Mouse (Mus musculus) small intestine, adult 2 months (tissue): Measurements from ENCODE around the gene Numb. TPM values are rescaled to one million over a fixed set of nuclear protein-coding genes. Genes with fewer than 3 reads are reported as not detected.
"Not testable (repeated sequence)": the region's sequence is repeated elsewhere in the genome, so short reads cannot be mapped to it uniquely, and the experiment has no call there.

Source experiments
- H3K27ac ChIP-seq: fragments of 200-500 bp; 2 replicates; pipeline ENCODE4 v1.5.1; 2012; ENCODE audit warnings: low read depth, low read length, control low read depth, inconsistent platforms; ENCODE audit not compliant: insufficient read depth
- H3K27me3 ChIP-seq: fragments of 200-500 bp; 2 replicates; pipeline ENCODE4 v1.6.1; 2012; ENCODE audit warnings: mild to moderate bottlenecking, moderate library complexity, low read length, inconsistent platforms; ENCODE audit not compliant: control insufficient read depth, insufficient read depth
- H3K36me3 ChIP-seq: fragments of 200-500 bp; 2 replicates; pipeline ENCODE4 v1.6.1; 2012; ENCODE audit warnings: mild to moderate bottlenecking, low read length, control low read depth, inconsistent platforms; ENCODE audit not compliant: control insufficient read depth, insufficient read depth
- H3K4me1 ChIP-seq: fragments of 200-500 bp; 2 replicates; pipeline ENCODE4 v1.6.1; 2012; ENCODE audit warnings: low read length, inconsistent platforms, mixed read lengths; ENCODE audit not compliant: control insufficient read depth, insufficient read depth, insufficient read length
- H3K4me3 ChIP-seq: fragments of 200-500 bp; 2 replicates; pipeline ENCODE4 v1.5.1; 2012; ENCODE audit warnings: low read depth, mild to moderate bottlenecking, control low read depth, inconsistent platforms, low read length, moderate library complexity
- CTCF ChIP-seq: fragments of 200-500 bp; IDR thresholded peaks from 2 replicates; pipeline ENCODE4 v1.5.1; 2012; ENCODE audit warnings: low read depth, mild to moderate bottlenecking, control low read depth, inconsistent platforms, low read length, moderate library complexity, mixed read lengths; ENCODE audit not compliant: insufficient replicate concordance, insufficient read length; ENCODE audit errors: extremely low read depth
- POLR2A ChIP-seq: fragments of 200-500 bp; IDR thresholded peaks from 2 replicates; pipeline ENCODE4 v1.6.1; 2012; ENCODE audit warnings: low read depth, mild to moderate bottlenecking, control low read depth, inconsistent platforms, low read length, moderate library complexity
- WGBS: fragments of 180-500 bp; shearing (Covaris S2); methylation state at CpG from one replicate; pipeline ENCODE4 v1.1.7; 2018; 5-methylcytosine and 5-hydroxymethylcytosine counted together
- polyA plus RNA-seq: library from polyadenylated mRNA; depleted of rRNA; stranded (reverse); fragments of >200 nt; gene quantifications from 2 replicates; pipeline ENCODE4 v1.2.3, GENCODE M21; 2012

Numb gene
- polyA plus RNA-seq, 1 experiment, result 141 TPM

DNA sequence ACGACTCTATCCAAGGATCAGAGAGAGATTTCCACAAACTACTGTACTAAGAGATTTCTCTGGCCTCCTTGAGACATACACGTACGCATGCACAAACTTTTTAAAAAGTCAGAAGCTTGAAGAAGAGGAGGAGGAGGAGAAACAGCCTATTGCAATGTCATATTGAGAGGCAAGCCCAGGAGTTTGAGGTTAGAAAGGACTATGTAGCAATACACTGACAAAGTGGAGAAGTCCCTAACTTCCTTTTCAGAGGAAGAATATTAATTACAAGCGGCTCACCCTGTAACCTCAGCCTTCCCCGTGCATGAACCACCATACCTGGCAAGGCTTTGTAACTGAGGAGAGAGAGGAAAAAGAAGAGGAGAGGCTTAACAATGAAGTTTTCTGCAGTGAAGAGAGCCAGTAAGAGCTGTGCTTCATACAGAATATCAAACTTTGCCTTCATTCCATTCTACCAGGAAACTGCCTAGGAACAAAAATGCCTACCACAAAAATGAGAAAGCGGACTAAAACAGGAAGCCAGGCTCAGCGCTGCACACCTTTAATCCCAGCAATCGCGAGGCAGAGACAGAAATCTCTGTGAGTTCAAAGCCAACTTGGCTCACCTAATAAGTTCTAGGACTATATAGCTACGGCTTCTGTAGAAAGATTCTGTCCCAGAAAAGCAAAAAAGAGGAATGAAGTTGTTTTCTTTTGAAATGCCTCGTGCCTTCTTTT is 28.2 kb upstream of the Numb start:
- Histone ChIP-seq H3K36me3 (no peaks in the 10 kb centered on the region), H3K4me1 (peaks cover 11% of the 10 kb centered on the region), H3K27ac (peak overlapping the region; percentile 25), H3K27me3 (no peaks in the 10 kb centered on the region), H3K4me3 (peak overlapping the region; percentile 42)
- WGBS, result 22% methylated on average over 11 of the region's 11 CpGs
- no peak for TF ChIP-seq CTCF
- no peak for TF ChIP-seq POLR2A

DNA sequence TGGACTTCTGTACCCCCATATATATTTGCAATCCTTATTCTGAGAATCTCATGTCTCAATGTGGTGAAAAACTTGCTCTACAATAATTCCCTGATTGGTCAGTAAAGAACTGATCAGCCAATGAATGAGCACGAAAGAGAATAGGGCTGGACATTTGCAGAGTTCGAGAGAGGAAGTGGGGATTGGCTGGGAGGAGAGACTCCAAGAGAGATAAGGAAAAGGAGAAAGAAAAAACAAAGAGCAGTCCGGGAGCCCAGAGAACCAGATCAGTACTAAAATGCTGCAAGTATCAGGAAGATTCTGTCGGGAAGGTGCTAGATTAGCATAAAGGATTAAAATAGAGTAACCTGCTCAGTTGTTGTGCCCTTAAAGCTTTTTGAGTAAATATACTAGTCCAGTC is 27.3 kb upstream of the Numb start:
- Histone ChIP-seq H3K27ac (no peak overlapping the region), H3K27me3 (no peaks in the 10 kb centered on the region), H3K4me3 (no peak overlapping the region), H3K36me3 (no peaks in the 10 kb centered on the region), H3K4me1 (peaks cover 11% of the 10 kb centered on the region)
- 51% methylated on average over 4 of the region's 4 CpGs for WGBS
- no peak for TF ChIP-seq CTCF
- no peak for TF ChIP-seq POLR2A

DNA sequence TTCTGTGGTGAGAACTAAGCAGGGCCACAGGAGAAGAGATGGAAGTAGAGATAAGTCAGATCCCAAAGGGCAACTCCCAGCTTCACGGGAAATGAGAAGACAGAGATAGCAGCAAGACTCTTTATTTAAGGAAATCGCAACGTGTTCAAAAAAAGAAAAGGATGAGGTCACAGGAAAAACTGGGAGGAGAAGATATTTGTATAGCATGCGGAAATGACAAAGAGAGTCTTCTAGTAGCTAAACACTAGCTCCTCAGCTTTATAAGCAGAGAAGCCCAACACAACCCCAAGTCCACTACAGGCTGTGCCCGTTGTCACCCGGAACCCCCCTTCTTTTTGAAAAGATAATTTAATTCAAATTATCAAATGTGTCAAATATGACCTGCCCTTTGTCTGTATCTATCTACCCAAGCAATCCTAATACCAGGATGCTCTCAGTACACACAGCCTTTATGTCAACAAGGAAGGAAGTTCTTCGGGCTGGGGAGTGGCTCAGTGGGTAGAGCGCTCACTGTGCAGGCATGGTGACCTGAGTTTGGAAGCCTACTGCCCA is 25.6 kb upstream of the Numb start:
- Histone ChIP-seq H3K4me1 (peaks cover 10% of the 10 kb centered on the region), H3K27ac (no peak overlapping the region), H3K4me3 (no peak overlapping the region), H3K36me3 (no peaks in the 10 kb centered on the region), H3K27me3 (no peaks in the 10 kb centered on the region)
- WGBS, result 73% methylated on average over 8 of the region's 8 CpGs
- TF ChIP-seq CTCF (no peak), POLR2A (no peak)

- H3K4me1 ChIP-seq, result no peaks in the 10 kb centered on the region
- no peaks in the 10 kb centered on the region for H3K36me3 ChIP-seq
- H3K4me3 ChIP-seq, result no peak overlapping the region
- no peak overlapping the region for H3K27ac ChIP-seq
- no peaks in the 10 kb centered on the region for H3K27me3 ChIP-seq
- WGBS, result 77% methylated on average over 3 of the region's 3 CpGs
- TF ChIP-seq CTCF, result no peak
- TF ChIP-seq POLR2A, result no peak
Measured at GRCm38 (mm10) chr12:83941938-83942337, 20.2 kb upstream of the Numb start.

- TF ChIP-seq CTCF, result no peak
- no peak overlapping the region for H3K4me3 ChIP-seq
- no peaks in the 10 kb centered on the region for H3K36me3 ChIP-seq
- no peaks in the 10 kb centered on the region for H3K4me1 ChIP-seq
- WGBS, result 72% methylated on average over 4 of the region's 4 CpGs
- no peak overlapping the region for H3K27ac ChIP-seq
- no peaks in the 10 kb centered on the region for H3K27me3 ChIP-seq
Measured at GRCm38 (mm10) chr12:83940031-83940430, 18.3 kb upstream of the Numb start.

GRCm38 (mm10) chr12:83939332-83939731 is 17.6 kb upstream of the Numb start:
- WGBS, result 89% methylated on average over 2 of the region's 2 CpGs
- Histone ChIP-seq H3K36me3 (no peaks in the 10 kb centered on the region), H3K27me3 (no peaks in the 10 kb centered on the region), H3K4me1 (no peaks in the 10 kb centered on the region), H3K27ac (no peak overlapping the region), H3K4me3 (no peak overlapping the region)
- TF ChIP-seq CTCF (no peak), POLR2A (no peak)

DNA sequence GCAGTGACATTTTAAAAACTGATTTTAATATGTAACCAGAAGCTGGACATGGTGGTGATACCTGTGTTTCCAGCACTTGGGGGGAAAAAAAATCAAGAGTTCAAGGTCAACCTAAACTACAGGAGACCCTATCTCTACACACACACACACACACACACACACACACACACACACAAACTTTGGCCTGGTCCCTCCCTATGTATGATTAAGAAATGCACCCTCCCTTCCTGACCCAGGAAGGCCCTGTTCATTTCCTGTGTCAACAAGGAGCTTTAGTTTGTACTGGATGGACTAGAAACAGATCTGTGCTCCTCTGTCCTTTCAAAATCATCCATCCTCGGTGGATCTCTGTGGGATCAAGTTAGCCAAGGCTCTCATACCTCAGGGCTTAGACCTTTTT is 16.9 kb upstream of the Numb start:
- not testable (repeated sequence) for H3K27me3 ChIP-seq, H3K4me3 ChIP-seq, H3K27ac ChIP-seq, H3K36me3 ChIP-seq, H3K4me1 ChIP-seq
- WGBS, result 39% methylated on average over 1 of the region's 1 CpGs
